Mouse (Mus musculus): Measurements from ENCODE around the gene Myo1h. TPM values are rescaled to one million over a fixed set of nuclear protein-coding genes. Genes with fewer than 3 reads are reported as not detected.
A peak's percentile ranks its signal among the peaks of the same experiment; 100 is the strongest.

The Myo1h gene
- total RNA-seq, 2 experiments from 2014 or later, result 0.10 to 0.21 TPM

- DNase-seq, result no peak
Measured at GRCm38 (mm10) chr5:114393169-114393568, 104.2 kb downstream of the Myo1h start.

- no peak for DNase-seq
Measured at GRCm38 (mm10) chr5:114406592-114406991, 117.6 kb downstream of the Myo1h start.

- no peak for DNase-seq
Measured at GRCm38 (mm10) chr5:114407269-114407668, 118.3 kb downstream of the Myo1h start.

- DNase-seq, result no peak
Measured at GRCm38 (mm10) chr5:114407810-114408209, 118.8 kb downstream of the Myo1h start.

GRCm38 (mm10) chr5:114408846-114409245 lies 119.9 kb downstream of the Myo1h start:
- no peak for DNase-seq

GRCm38 (mm10) chr5:114410429-114410828 lies 121.5 kb downstream of the Myo1h start:
- no peak for DNase-seq

GRCm38 (mm10) chr5:114412361-114412998 lies 123.5 kb downstream of the Myo1h start:
- no peak for DNase-seq

GRCm38 (mm10) chr5:114413067-114413735 lies 124.2 kb downstream of the Myo1h start:
- peak; percentile 65 for DNase-seq

Small RNA genes within 50 kb of the gene (microRNA-seq; reads per million reads assigned to microRNA genes)
- 0 reads per million in 2 experiments for gene Mir7027 (ENCODE audit: borderline replicate concordance in 2 of 2)

Other genes starting within 250 kb of the Myo1h start
- gene Usp30, start 223.7 kb upstream of the Myo1h start, total RNA-seq (2021), result 1 to 10 TPM; 6.8 to 7.2 TPM
- gene Svop, start 197.6 kb upstream of the Myo1h start, total RNA-seq (2021), result not detected
- gene Alkbh2, start 160.9 kb upstream of the Myo1h start, total RNA-seq (2021), result 1 to 10 TPM; 1.2 to 1.4 TPM
- gene Ung, start 158.8 kb upstream of the Myo1h start, total RNA-seq (2021), result 10 to 100 TPM; 10.5 TPM
- gene Acacb, start 142.6 kb upstream of the Myo1h start, total RNA-seq (2021), result 100 to 1,000 TPM; 120 to 133 TPM
- not detected for gene Foxn4, start 15.4 kb upstream of the Myo1h start, total RNA-seq (2021)
- 10 to 100 TPM; 18.7 to 23.6 TPM for gene Kctd10, start 91.3 kb downstream of the Myo1h start, total RNA-seq (2021)
- gene Ube3b, start 91.4 kb downstream of the Myo1h start, total RNA-seq (2021), result 100 to 1,000 TPM; 103 to 107 TPM
- 10 to 100 TPM in 1 of 2 experiments, 1 to 10 TPM in 1; 9.9 to 10.6 TPM for gene Mmab, start 154.9 kb downstream of the Myo1h start, total RNA-seq (2021)
- gene Mvk, start 155.1 kb downstream of the Myo1h start, total RNA-seq (2021), result 1 to 10 TPM; 9.6 to 9.8 TPM